Mouse (Mus musculus): ENCODE data around the gene Kcnk13. TPM values are rescaled to one million over a fixed set of nuclear protein-coding genes. Genes with fewer than 3 reads are reported as not detected.

The Kcnk13 gene
- polyA plus RNA-seq, 1 experiment from 2014 or later, result 0.39 TPM

DNA sequence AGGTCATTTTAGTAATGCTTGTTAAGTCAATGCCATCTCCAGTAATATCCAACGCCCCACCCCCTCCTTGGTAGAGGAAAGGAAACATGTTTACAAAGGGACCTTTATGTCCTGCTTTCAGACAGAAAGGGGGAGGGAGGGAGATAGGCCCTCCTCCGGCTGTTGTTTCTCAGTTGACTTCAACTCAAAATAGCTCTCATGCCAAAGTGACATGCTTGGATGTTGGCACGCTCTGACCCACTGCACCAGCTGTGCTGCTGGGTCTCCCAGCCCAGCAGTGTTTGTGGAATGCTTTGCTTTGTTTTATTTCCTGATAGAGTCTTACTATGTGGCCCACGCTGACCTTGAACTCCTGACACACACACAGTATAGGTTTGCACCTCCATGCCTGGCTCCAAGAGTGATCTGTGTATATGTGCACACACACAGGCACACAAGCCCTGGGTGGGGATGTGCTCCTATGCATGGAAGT, 108.9 kb downstream of the Kcnk13 start:
- Histone ChIP-seq H3K9me3 (replicated peaks) (no peaks in the 10 kb centered on the region), H3K9ac (no peak overlapping the region), H3K27ac (no peak overlapping the region), H3K4me1 (no peaks in the 10 kb centered on the region), H3K4me3 (no peak overlapping the region), H3K36me3 (no peaks in the 10 kb centered on the region), H3K27me3 (no peaks in the 10 kb centered on the region), H3K4me2 (replicated peaks) (no peak overlapping the region)
- WGBS, result 42% methylated on average over 4 of the region's 4 CpGs
- ATAC-seq (ENCODE audit: low FRiP score), result no peak; the same call in 1 of the 2 replicates

GRCm38 (mm10) chr12:100075715-100076114, 111.4 kb downstream of the Kcnk13 start:
- Histone ChIP-seq H3K9ac (no peak overlapping the region), H3K4me2 (replicated peaks) (no peak overlapping the region), H3K4me3 (no peak overlapping the region), H3K4me1 (no peaks in the 10 kb centered on the region), H3K36me3 (no peaks in the 10 kb centered on the region), H3K27ac (no peak overlapping the region), H3K27me3 (no peaks in the 10 kb centered on the region), H3K9me3 (replicated peaks) (no peaks in the 10 kb centered on the region)
- no peak for ATAC-seq (ENCODE audit: low FRiP score)
- 79% methylated on average over 4 of the region's 4 CpGs for WGBS

GRCm38 (mm10) chr12:100079636-100080286, 115.5 kb downstream of the Kcnk13 start:
- H3K9ac ChIP-seq, result no peak overlapping the region
- no peak for ATAC-seq (ENCODE audit: low FRiP score)
- 78% methylated on average over 8 of the region's 8 CpGs for WGBS
- no peaks in the 10 kb centered on the region for H3K9me3 ChIP-seq (replicated peaks)
- no peak overlapping the region for H3K27ac ChIP-seq
- H3K4me2 ChIP-seq (replicated peaks), result no peak overlapping the region
- H3K4me3 ChIP-seq, result no peak overlapping the region
- 0 out of 2 replicates have a peak, but pooled peaks cover 8% of the 10 kb centered on the region for H3K4me1 ChIP-seq
- no peaks in the 10 kb centered on the region for H3K36me3 ChIP-seq
- no peaks in the 10 kb centered on the region for H3K27me3 ChIP-seq

- no peak overlapping the region for H3K4me3 ChIP-seq
- no peak overlapping the region for H3K27ac ChIP-seq
- no peaks in the 10 kb centered on the region for H3K27me3 ChIP-seq
- WGBS, result 88% methylated on average over 3 of the region's 3 CpGs
- no peak overlapping the region for H3K4me2 ChIP-seq (replicated peaks)
- no peak for ATAC-seq (ENCODE audit: low FRiP score)
- no peaks in the 10 kb centered on the region for H3K36me3 ChIP-seq
- H3K4me1 ChIP-seq, result 0 out of 2 replicates have a peak, but pooled peaks cover 8% of the 10 kb centered on the region
- H3K9ac ChIP-seq, result no peak overlapping the region
- H3K9me3 ChIP-seq (replicated peaks), result no peaks in the 10 kb centered on the region
Measured at GRCm38 (mm10) chr12:100088026-100088425, 123.7 kb downstream of the Kcnk13 start.

- Histone ChIP-seq H3K27me3 (no peaks in the 10 kb centered on the region), H3K4me3 (no peak overlapping the region), H3K4me2 (replicated peaks) (no peak overlapping the region), H3K9ac (no peak overlapping the region), H3K27ac (no peak overlapping the region), H3K36me3 (no peaks in the 10 kb centered on the region), H3K4me1 (0 out of 2 replicates have a peak, but pooled peaks cover 2% of the 10 kb centered on the region), H3K9me3 (replicated peaks) (no peaks in the 10 kb centered on the region)
- ATAC-seq (ENCODE audit: low FRiP score), result no peak
- 88% methylated on average over 5 of the region's 5 CpGs for WGBS
Measured at GRCm38 (mm10) chr12:100089265-100089664, 125.0 kb downstream of the Kcnk13 start.

DNA sequence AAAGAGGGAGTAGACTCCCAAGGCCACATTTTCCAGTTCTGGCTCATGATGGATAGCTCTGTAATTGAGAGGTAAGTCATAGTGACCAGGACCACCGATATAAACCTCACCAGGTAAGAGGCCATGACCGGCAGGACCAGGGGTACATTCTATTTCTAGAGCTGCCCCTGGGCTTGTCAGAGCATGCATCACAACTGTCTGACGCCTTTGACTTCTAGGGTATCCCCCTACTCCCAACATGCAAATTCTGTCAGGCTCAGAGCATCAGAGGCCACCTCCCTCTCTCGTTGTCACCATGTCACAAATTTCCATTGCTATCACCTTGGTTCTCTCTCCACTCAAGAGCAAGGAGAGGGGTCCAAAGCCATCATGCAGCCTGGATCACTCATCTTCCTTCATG, 126.5 kb downstream of the Kcnk13 start:
- H3K27ac ChIP-seq, result no peak overlapping the region
- no peaks in the 10 kb centered on the region for H3K36me3 ChIP-seq
- no peak overlapping the region for H3K4me3 ChIP-seq
- H3K4me2 ChIP-seq (replicated peaks), result no peak overlapping the region
- H3K9me3 ChIP-seq (replicated peaks), result no peaks in the 10 kb centered on the region
- ATAC-seq (ENCODE audit: low FRiP score), result no peak
- H3K9ac ChIP-seq, result no peak overlapping the region
- H3K4me1 ChIP-seq, result no peaks in the 10 kb centered on the region
- 91% methylated on average over 4 of the region's 4 CpGs for WGBS
- H3K27me3 ChIP-seq, result no peaks in the 10 kb centered on the region

- Histone ChIP-seq H3K9me3 (replicated peaks) (no peaks in the 10 kb centered on the region), H3K9ac (no peak overlapping the region), H3K27me3 (no peaks in the 10 kb centered on the region), H3K4me1 (no peaks in the 10 kb centered on the region), H3K36me3 (no peaks in the 10 kb centered on the region), H3K4me3 (no peak overlapping the region), H3K4me2 (replicated peaks) (no peak overlapping the region), H3K27ac (no peak overlapping the region)
- WGBS, result 76% methylated on average over 11 of the region's 11 CpGs
- ATAC-seq (ENCODE audit: low FRiP score), result no peak
Measured at GRCm38 (mm10) chr12:100093046-100093445, 128.7 kb downstream of the Kcnk13 start.

- Histone ChIP-seq H3K27me3 (no peaks in the 10 kb centered on the region), H3K9ac (no peak overlapping the region), H3K4me1 (no peaks in the 10 kb centered on the region), H3K9me3 (replicated peaks) (no peaks in the 10 kb centered on the region), H3K4me2 (replicated peaks) (no peak overlapping the region), H3K27ac (no peak overlapping the region), H3K36me3 (no peaks in the 10 kb centered on the region), H3K4me3 (no peak overlapping the region)
- 47% methylated on average over 3 of the region's 3 CpGs for WGBS
- ATAC-seq (ENCODE audit: low FRiP score), result peak; percentile 60; the same call in 1 of the 2 replicates
Measured at GRCm38 (mm10) chr12:100099971-100100706, 135.8 kb downstream of the Kcnk13 start.

DNA sequence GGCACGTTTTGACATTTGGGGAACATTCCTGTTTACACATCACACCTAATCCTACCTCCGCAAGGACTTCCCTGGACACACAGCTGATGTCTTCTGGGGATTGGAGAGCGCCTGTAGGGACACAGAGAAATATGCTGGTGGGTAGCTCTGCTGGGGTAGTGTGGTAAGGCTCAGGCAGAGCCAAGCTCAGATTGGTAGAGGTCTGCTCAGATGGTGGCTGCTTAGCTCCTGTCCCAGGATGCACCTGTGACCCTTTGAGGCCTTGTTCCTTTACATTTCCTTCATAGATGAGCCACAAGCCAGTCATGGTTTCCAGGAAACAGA, 136.4 kb downstream of the Kcnk13 start:
- Histone ChIP-seq H3K27ac (no peak overlapping the region), H3K27me3 (no peaks in the 10 kb centered on the region), H3K9ac (no peak overlapping the region), H3K4me1 (no peaks in the 10 kb centered on the region), H3K4me2 (replicated peaks) (no peak overlapping the region), H3K36me3 (no peaks in the 10 kb centered on the region), H3K4me3 (no peak overlapping the region), H3K9me3 (replicated peaks) (no peaks in the 10 kb centered on the region)
- 51% methylated on average over 3 of the region's 3 CpGs for WGBS
- no peak for ATAC-seq (ENCODE audit: low FRiP score)

- WGBS, result 76% methylated on average over 3 of the region's 3 CpGs
- H3K36me3 ChIP-seq, result no peaks in the 10 kb centered on the region
- H3K4me3 ChIP-seq, result no peak overlapping the region
- no peak for ATAC-seq (ENCODE audit: low FRiP score)
- no peaks in the 10 kb centered on the region for H3K27me3 ChIP-seq
- no peaks in the 10 kb centered on the region for H3K9me3 ChIP-seq (replicated peaks)
- H3K4me1 ChIP-seq, result no peaks in the 10 kb centered on the region
- no peak overlapping the region for H3K9ac ChIP-seq
- no peak overlapping the region for H3K4me2 ChIP-seq (replicated peaks)
- H3K27ac ChIP-seq, result no peak overlapping the region
Measured at GRCm38 (mm10) chr12:100101651-100102050, 137.4 kb downstream of the Kcnk13 start.

- H3K4me3 ChIP-seq, result no peak overlapping the region
- no peak overlapping the region for H3K4me2 ChIP-seq (replicated peaks)
- no peaks in the 10 kb centered on the region for H3K36me3 ChIP-seq
- no peaks in the 10 kb centered on the region for H3K9me3 ChIP-seq (replicated peaks)
- H3K27me3 ChIP-seq, result no peaks in the 10 kb centered on the region
- no peaks in the 10 kb centered on the region for H3K4me1 ChIP-seq
- no peak for ATAC-seq (ENCODE audit: low FRiP score)
- 90% methylated on average over 5 of the region's 5 CpGs for WGBS
- no peak overlapping the region for H3K9ac ChIP-seq
- no peak overlapping the region for H3K27ac ChIP-seq
Measured at GRCm38 (mm10) chr12:100104530-100104929, 140.2 kb downstream of the Kcnk13 start.

DNA sequence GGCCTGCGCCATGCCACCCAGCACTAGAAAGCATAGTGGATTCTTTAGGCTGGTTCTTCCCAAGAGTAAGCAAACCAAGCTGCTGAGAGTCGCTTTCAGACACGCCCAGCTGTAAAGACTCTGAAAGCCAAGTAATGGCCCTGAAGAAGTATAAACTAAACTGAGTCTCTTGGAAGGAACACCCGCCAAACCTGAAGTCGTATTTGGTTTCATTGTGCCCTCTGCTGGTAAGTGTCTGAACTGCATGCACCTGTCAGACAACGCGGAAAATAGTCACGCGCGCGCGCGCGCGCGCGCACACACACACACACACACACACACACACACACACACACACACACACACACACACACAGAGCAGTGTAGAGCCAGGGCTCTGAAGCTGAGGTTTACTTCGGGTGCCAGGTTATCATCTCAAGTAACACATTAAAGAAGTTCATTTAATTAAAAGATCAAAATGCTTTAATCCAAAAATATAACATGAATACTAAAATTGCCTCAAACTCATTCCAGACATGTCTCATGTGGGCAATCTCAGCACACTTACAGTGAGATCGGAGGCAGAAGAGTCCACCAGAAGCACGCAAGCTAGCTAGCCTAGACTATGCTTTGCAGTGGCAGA, 142.1 kb downstream of the Kcnk13 start:
- Histone ChIP-seq H3K27ac (no peak overlapping the region), H3K4me2 (replicated peaks) (no peak overlapping the region; the same call in 1 of the 2 replicates), H3K4me3 (no peak overlapping the region), H3K9me3 (replicated peaks) (no peaks in the 10 kb centered on the region), H3K4me1 (peaks cover 7% of the 10 kb centered on the region), H3K9ac (no peak overlapping the region), H3K36me3 (no peaks in the 10 kb centered on the region), H3K27me3 (no peaks in the 10 kb centered on the region)
- ATAC-seq (ENCODE audit: low FRiP score), result no peak
- 13% methylated on average over 20 of the region's 20 CpGs for WGBS
